Mouse (Mus musculus): Measurements from ENCODE around the gene Kcnab2. TPM values are rescaled to one million over a fixed set of nuclear protein-coding genes. Genes with fewer than 3 reads are reported as not detected.

The Kcnab2 gene
- polyA plus RNA-seq, 1 experiment, result 85.3 TPM

DNA sequence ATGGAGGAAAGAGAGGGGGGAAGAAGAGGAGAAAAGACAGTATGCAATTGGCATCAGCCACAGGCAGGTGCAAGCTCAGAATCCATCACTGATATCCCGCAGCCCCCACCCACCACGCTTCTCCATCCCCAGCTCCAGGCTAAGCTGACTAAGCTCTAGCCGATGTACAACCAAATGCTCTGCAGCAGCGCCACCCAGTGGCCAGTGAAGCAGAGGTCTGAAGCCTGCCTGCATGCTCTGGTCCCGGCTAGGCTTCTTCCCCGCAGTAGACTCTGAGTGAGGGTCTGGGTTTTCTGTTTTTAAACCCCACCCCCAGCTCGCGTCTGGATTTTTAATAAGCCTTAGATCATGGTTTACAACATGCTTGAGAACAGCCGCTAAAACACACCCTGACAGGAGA lies 42.8 kb downstream of the Kcnab2 start:
- Histone ChIP-seq H3K27ac (ENCODE audit: insufficient read depth, low read depth, low read length) (no peak overlapping the region), H3K4me1 (ENCODE audit: control insufficient read depth, insufficient read depth, low read length) (no peaks in the 10 kb centered on the region), H3K4me3 (ENCODE audit: insufficient read depth, low read length) (no peak overlapping the region)
- TF ChIP-seq POLR2A (IDR thresholded peaks at IDR 0.05; ENCODE audit: borderline replicate concordance, low read depth, low read length) (no peak), CTCF (IDR thresholded peaks at IDR 0.05; ENCODE audit: low read depth, low read length) (no peak)

DNA sequence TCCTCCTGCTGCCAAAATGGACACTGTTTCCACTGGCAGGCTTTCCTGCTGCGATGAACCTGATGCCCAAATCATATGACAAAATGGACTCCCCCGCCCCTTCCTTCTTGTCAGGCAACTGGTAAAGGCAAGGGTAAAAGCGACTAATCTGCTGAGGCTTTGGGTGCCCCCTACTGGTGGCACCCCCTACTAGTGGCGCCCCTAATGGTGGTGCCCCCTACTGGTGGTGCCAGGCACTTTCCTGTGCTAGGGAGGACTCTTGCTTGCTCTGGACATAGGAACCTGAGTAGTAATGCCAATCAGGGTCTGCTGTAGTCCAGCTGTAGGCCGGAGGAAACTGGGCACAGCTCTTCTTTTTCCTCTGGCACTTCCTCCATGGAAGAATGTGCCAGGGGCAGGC lies 45.4 kb downstream of the Kcnab2 start:
- Histone ChIP-seq H3K4me3 (ENCODE audit: insufficient read depth, low read length) (no peak overlapping the region), H3K27ac (ENCODE audit: insufficient read depth, low read depth, low read length) (no peak overlapping the region), H3K4me1 (ENCODE audit: control insufficient read depth, insufficient read depth, low read length) (no peaks in the 10 kb centered on the region)
- TF ChIP-seq POLR2A (IDR thresholded peaks at IDR 0.05; ENCODE audit: borderline replicate concordance, low read depth, low read length), result no peak
- TF ChIP-seq CTCF (IDR thresholded peaks at IDR 0.05; ENCODE audit: low read depth, low read length), result peak; percentile 99

DNA sequence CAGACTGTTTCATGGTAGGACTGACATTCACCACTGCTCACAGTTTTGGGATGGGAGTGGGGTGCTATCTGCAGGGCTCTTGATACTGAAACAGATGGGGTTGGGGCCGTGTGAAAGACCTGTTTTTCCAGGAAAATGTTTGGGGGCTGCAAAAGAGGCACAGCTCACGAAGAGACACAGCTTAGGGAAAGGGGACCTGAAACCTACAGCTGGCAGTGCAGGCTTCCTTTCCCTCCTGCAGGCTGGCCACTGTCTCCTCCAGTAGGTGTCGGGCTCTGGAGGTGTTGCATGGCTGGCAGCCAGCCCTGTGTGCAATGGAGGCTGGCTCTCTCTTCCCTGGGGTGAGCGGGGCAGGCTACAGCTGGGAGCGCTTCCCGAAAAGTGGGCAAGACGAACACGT lies 49.4 kb downstream of the Kcnab2 start:
- TF ChIP-seq CTCF (IDR thresholded peaks at IDR 0.05; ENCODE audit: low read depth, low read length) (no peak), POLR2A (IDR thresholded peaks at IDR 0.05; ENCODE audit: borderline replicate concordance, low read depth, low read length) (no peak)
- Histone ChIP-seq H3K4me1 (ENCODE audit: control insufficient read depth, insufficient read depth, low read length) (no peaks in the 10 kb centered on the region), H3K27ac (ENCODE audit: insufficient read depth, low read depth, low read length) (no peak overlapping the region)

DNA sequence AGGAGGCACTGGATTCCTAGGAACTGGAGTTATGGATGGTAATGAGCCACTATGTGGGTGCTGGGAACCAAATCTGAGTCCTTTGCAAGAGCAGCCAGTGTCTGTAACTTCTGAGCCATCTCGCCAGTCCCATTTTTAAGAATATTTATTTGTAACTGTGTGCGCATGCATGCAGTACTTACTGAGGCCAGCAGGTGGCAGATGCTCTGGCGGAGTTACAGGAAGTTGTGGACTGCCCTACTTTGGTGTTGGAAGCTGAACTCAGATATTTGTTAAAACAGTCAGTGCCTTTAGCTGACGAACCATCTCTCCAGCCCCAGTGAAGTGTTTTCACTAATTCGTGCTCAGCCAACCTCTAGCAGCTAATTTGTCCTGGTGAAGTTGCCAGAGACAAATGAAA lies 52.7 kb downstream of the Kcnab2 start:
- Histone ChIP-seq H3K4me1 (ENCODE audit: control insufficient read depth, insufficient read depth, low read length) (no peaks in the 10 kb centered on the region), H3K4me3 (ENCODE audit: insufficient read depth, low read length) (no peak overlapping the region), H3K27ac (ENCODE audit: insufficient read depth, low read depth, low read length) (no peak overlapping the region)
- TF ChIP-seq CTCF (IDR thresholded peaks at IDR 0.05; ENCODE audit: low read depth, low read length) (peak; percentile 27; the same call in 1 of the 2 replicates), POLR2A (IDR thresholded peaks at IDR 0.05; ENCODE audit: borderline replicate concordance, low read depth, low read length) (no peak)

More for the DNA sequence above, 49.4 kb downstream of the Kcnab2 start:
- no peak overlapping the region for H3K4me3 ChIP-seq (ENCODE audit: insufficient read depth, low read length)

DNA sequence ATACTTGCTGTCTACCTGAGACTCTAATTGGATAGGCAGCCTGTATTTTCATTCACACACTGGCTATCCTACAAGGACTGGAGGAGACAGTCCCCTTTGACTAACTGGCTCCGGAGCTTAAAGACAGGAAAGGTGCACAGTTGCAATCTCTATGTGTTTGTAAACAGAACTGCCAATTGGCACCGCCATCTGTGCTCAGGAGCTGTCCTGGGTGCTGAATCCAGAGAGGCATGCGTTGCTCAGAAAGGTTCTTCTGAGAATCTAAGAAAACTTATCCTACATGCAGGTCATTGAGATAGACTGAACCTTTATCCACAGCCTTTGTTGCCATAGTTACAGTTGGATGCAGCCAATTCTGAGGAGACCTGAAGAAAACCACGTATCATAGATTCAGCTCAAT lies 53.3 kb downstream of the Kcnab2 start:
- Histone ChIP-seq H3K4me1 (ENCODE audit: control insufficient read depth, insufficient read depth, low read length) (no peaks in the 10 kb centered on the region), H3K27ac (ENCODE audit: insufficient read depth, low read depth, low read length) (no peak overlapping the region), H3K4me3 (ENCODE audit: insufficient read depth, low read length) (no peak overlapping the region)
- TF ChIP-seq CTCF (IDR thresholded peaks at IDR 0.05; ENCODE audit: low read depth, low read length) (no peak), POLR2A (IDR thresholded peaks at IDR 0.05; ENCODE audit: borderline replicate concordance, low read depth, low read length) (no peak)

DNA sequence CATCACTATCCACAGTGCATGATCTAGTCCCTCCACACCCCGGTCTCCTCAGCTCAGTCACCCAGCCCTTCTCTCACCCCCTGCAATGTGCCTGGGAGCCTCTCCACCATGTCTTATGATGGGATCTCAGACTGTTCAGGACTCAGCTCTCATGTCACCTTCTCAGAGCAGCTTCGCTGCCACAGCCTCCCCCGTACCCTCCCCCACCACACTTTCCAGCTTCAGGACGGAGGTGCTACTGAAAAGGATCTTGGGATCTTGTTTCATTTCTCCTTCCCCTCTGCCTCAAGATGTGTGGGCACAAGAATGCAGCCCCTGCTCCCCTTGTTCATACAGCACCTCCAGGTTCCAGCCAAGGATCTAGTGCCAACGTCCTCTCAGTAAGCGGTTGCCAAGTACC lies 54.1 kb downstream of the Kcnab2 start:
- Histone ChIP-seq H3K4me1 (ENCODE audit: control insufficient read depth, insufficient read depth, low read length) (no peaks in the 10 kb centered on the region), H3K27ac (ENCODE audit: insufficient read depth, low read depth, low read length) (no peak overlapping the region), H3K4me3 (ENCODE audit: insufficient read depth, low read length) (no peak overlapping the region)
- no peak for TF ChIP-seq POLR2A (IDR thresholded peaks at IDR 0.05; ENCODE audit: borderline replicate concordance, low read depth, low read length)
- TF ChIP-seq CTCF (IDR thresholded peaks at IDR 0.05; ENCODE audit: low read depth, low read length), result no peak

DNA sequence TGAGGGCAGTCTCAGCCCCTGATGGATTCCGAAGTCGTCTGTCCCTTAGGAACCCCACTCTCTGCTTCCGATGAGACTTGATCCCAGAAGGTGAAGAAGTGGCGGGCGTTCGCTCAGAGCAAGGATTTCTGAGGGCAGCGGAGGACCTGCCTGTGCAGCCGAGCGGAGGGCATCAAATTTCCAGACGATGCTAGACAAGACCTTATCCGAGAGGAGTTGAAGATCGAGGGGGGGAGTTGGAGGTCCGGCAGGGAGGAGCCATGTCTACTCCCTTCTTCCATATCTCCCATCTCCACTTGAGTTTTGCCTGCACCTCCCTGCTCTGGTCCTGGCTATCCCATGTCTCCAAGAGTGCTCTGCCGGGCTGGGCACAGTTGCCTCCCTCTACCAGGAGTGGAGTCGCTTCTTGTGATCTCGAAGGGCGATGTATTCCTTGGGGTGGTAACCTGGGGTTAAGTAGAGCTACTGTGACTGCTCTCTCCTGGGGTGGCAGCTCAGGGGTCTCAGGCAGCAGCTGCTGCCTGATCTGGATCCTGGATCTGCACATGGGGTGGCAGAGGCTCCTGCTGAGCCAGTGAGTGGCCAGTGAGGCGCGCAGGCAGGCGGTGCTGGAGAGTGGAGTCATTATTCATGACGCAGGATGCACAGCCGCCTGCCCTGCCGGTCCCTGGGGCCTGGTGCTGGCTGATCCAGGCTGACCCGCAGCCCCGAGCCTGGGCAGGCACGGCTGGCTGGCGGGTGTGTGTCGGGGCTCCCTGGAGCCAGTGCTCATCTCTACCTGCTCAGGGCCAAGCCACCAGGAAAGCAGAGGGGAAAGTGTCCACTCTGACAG lies 59.2 kb downstream of the Kcnab2 start:
- H3K4me1 ChIP-seq (ENCODE audit: control insufficient read depth, insufficient read depth, low read length), result no peaks in the 10 kb centered on the region
- TF ChIP-seq CTCF (IDR thresholded peaks at IDR 0.05; ENCODE audit: low read depth, low read length) (no peak), POLR2A (IDR thresholded peaks at IDR 0.05; ENCODE audit: borderline replicate concordance, low read depth, low read length) (no peak)

DNA sequence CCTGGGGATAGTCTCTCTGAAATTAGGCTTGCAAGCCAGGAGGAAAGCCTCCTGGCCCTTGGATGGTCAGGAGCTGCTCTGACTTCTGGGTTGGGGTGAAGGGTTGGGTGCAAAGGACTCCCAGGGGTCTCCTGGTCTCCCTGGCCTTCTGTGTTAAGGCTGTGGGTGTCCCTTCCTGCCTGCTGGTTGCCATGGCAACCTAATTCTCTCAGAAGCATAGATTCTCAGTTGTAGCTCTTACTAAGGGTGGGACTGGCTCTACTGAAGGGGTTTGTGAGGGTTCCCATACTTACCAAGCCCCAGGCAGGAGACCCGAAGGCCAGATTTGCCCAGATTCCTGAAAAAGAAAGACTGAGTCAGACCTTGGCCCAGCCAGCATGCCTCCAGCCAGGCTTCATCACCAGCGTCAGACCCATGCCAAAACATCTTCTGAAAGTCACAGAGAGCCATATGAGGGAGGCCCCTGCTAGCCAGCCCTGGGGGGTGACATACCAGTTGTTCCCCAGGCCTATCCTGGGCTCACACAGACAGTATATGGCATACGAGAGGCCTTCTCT lies 65.1 kb downstream of the Kcnab2 start:
- Histone ChIP-seq H3K27ac (ENCODE audit: insufficient read depth, low read depth, low read length) (no peak overlapping the region), H3K4me3 (ENCODE audit: insufficient read depth, low read length) (no peak overlapping the region), H3K4me1 (ENCODE audit: control insufficient read depth, insufficient read depth, low read length) (0 out of 2 replicates have a peak, but pooled peaks cover 2% of the 10 kb centered on the region)
- TF ChIP-seq POLR2A (IDR thresholded peaks at IDR 0.05; ENCODE audit: borderline replicate concordance, low read depth, low read length), result no peak
- no peak for TF ChIP-seq CTCF (IDR thresholded peaks at IDR 0.05; ENCODE audit: low read depth, low read length)

More for the DNA sequence above, 59.2 kb downstream of the Kcnab2 start:
- H3K27ac ChIP-seq (ENCODE audit: insufficient read depth, low read depth, low read length), result no peak overlapping the region
- no peak overlapping the region for H3K4me3 ChIP-seq (ENCODE audit: insufficient read depth, low read length)

DNA sequence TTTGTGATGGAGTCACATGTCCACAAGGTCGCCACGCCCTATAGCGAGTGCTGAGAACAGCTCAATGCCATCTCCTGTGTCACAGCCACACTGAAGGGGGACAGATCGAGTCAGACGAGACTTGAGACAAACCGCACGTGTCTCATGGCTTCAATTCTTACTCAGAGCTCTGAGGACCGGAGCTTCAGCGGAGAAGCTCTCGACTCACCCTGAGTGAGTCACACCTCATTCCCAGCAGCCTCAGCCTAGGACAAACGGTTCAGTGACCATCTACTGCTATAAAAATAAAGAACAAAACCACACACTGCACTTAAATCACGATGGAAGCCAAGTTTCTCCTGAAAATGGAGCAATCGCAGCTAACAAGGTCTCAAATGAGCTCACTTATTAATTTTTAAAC lies 66.7 kb downstream of the Kcnab2 start:
- H3K27ac ChIP-seq (ENCODE audit: insufficient read depth, low read depth, low read length), result no peak overlapping the region
- TF ChIP-seq CTCF (IDR thresholded peaks at IDR 0.05; ENCODE audit: low read depth, low read length) (no peak), POLR2A (IDR thresholded peaks at IDR 0.05; ENCODE audit: borderline replicate concordance, low read depth, low read length) (no peak)
- no peak overlapping the region for H3K4me3 ChIP-seq (ENCODE audit: insufficient read depth, low read length)
- 0 out of 2 replicates have a peak, but pooled peaks cover 2% of the 10 kb centered on the region for H3K4me1 ChIP-seq (ENCODE audit: control insufficient read depth, insufficient read depth, low read length)

DNA sequence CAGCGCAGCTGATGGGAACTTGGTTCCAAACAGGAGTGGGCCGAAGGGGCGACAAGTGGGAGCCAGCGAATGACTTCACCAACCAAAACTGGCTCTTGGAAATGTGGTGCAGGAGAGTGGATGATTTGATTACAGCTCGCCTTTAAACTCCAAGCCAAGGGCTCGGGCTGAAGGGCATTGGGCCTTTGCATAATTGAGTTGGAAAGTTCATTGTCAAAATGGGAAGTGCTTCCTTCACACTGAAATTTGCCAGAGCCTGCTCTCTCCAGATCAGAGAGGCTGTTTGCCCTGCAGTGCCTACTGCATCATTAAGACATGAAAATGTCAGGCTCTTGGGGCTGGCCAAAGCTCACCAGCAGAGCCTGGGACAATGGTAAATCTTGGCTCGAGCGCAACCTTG lies 71.1 kb downstream of the Kcnab2 start:
- TF ChIP-seq CTCF (IDR thresholded peaks at IDR 0.05; ENCODE audit: low read depth, low read length) (no peak), POLR2A (IDR thresholded peaks at IDR 0.05; ENCODE audit: borderline replicate concordance, low read depth, low read length) (no peak)
- Histone ChIP-seq H3K4me3 (ENCODE audit: insufficient read depth, low read length) (no peak overlapping the region), H3K27ac (ENCODE audit: insufficient read depth, low read depth, low read length) (no peak overlapping the region), H3K4me1 (ENCODE audit: control insufficient read depth, insufficient read depth, low read length) (no peaks in the 10 kb centered on the region)
